Mouse (Mus musculus) layer of hippocampus, adult 9-11 months (tissue): ENCODE measurements around the gene Snx20.

Source experiments
- DNase-seq: peaks from one replicate; pipeline ENCODE4 v3.0.0; 2022

Snx20 gene

DNA sequence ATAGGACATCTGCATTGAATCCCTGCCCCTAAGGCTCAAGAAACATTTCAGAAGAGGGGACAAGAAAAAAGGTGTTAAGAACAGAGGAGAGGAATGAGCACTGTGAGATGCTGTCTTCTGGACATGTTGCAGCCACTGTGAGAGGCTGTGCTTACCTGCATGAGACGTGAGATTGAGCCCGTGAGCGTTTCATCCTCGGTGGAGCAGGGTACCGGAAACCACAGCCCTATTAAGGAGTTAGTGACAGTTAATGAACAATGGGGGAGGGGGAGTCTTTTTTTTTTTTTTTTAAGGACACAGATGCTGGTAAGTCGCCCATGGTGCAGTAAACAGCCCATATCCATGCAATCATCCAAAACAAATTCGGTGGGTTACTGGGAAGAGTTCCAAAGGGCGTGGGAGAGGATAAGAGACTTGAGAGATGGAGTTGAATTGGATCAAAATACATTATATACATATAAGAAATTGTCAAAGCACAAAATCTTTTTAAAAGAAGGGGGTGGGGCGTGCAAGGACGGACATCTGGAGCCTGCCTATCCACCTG is 32.4 kb downstream of the Snx20 start:
- DNase-seq = no peak

DNA sequence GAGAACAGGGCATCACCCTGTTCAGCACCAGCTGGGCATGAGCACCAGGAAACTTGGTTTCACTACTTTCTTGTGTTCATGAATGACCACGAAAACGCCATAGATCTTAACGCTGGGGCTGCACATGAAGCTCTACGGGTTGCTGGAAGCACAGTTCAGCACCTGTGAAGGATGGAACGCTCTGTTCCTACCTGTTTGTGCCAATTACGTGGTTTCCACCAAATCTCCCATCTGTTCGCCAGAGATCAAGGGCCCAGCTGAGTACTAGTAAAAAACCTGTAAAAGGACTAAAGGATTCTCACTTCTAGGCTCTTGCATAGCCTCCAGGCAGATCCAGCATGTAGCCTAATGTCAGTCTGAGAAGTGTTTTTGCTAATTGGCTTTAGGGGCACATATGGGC is 36.4 kb downstream of the Snx20 start:
- no peak for DNase-seq

DNA sequence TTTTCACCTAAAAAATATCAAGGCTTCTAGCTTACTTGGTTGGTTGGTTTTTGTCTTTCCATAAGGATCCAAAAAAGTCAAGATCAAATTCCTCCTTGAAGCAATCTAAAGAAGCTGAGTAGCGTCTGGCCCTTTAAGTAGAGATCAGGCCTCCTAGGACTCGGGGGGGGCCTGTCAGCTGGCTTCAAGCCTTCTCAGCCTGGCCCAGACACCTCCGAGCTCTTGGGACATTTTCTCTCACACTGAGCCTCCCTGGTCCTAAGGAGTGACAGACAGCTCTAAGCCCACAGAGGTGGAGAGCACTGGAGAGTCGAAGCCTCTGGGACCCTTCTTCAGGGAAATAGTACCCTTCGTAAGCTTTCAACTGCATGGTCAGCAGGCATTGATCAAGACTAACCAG is 37.4 kb downstream of the Snx20 start:
- DNase-seq = no peak

DNA sequence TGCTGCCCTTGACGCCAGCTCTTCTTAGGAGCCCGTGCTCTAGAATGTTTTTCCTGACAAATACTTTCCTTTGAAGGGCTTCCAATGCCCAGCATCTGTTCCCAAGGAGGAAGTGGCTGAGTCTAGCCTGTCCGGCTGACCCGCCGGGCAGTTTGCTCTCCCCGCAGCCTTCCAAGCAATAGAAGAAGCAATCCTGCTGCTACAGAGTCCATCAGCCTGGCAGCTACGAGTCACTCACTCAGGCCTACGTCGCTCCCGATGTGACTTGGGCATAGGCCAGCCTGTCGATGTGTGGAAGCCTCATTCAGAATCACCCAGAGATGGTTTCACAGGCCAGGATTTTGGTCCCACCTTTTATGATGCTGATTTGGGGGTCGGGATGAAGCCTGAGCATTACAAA is 39.9 kb downstream of the Snx20 start:
- DNase-seq = no peak

DNA sequence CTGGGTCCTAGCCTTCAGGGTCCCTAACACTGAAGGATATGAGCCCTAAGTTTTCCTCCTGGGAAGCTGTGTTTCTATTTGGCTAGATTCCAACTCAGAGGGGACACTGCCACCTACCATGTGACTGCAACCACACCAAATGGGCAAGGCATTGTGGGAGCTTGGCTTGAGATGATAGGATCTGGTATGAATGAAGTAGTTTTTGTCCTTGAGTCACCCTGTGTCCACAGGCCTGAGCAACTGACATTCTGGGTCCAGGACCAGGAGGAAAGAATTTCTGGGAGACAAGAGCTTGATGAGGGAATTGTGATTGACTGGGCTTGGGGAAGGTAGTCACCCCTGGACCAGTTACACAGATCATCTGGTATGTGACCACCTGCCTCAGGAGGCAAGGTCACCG is 42.0 kb downstream of the Snx20 start:
- DNase-seq = no peak

DNA sequence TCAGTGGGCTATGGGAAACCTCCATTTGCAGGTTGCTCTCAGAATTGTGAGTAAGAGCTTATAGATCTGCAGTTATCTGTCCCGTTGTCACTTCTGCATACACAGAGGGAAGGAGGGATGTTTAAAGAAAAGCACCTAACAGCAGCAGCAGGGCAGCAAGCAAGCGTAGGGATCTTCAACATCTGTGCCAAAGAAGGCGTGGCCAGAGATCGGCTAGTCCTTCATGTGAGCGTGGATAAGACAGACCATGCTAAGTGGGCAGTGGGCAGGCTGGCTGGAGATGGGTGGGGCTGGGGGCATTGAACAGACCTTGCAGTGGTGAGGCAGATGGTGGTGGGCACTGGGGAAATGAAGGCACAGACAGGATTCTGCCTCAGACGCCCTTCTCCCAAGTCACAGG is 45.7 kb downstream of the Snx20 start:
- DNase-seq = no peak

DNA sequence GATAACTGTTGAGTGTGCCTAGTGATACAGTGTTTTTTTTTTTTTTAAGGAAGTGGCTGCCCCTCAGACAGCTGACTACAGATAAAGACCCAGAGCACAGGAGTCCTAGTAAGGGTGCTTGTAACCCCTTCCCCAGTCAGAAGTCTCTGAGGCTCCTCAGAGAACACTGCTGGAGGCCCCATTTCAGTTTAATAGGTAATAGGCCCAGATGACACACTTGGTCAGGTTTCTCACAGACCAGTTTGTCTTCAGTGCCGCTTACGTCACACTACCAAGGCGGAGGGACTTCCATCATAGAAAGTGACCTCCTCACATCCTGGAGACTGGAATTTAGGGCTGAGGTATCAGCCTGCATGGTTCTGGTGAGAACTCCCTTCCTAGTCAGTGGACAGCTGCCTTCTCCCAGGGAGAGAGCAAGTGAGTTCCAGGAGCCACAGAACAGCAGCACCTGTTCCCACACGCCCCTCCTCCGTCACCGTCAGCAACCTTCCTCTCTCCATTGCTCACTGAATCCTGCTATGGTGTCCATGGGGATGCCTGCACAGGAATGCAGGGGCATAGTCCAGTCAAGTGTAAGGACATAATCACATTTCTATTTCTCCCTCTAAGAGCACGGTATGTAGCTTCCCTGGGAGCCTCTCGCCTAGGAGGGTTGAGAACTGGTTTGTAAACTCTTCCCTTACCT is 47.6 kb downstream of the Snx20 start:
- DNase-seq = no peak

DNA sequence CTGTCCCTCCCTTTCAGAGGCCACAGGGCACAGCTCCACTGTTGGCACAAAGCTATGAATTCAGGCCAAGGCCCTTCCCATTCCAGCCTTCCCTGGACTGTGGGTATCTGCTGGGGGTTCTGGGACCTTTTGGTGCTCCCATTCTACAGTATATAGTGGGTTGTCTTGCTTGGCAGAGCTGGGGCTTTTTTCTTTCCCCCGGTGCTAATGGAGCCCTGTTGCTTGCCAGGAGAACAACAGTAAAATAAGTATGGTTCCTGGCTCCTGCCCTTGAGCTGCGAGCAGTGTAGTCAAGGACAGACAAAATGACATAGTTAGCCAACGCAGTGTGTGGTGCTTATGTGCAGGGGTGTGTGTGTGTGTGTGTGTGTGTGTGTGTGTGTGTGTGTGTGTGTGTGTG is 52.1 kb downstream of the Snx20 start:
- DNase-seq = no peak

DNA sequence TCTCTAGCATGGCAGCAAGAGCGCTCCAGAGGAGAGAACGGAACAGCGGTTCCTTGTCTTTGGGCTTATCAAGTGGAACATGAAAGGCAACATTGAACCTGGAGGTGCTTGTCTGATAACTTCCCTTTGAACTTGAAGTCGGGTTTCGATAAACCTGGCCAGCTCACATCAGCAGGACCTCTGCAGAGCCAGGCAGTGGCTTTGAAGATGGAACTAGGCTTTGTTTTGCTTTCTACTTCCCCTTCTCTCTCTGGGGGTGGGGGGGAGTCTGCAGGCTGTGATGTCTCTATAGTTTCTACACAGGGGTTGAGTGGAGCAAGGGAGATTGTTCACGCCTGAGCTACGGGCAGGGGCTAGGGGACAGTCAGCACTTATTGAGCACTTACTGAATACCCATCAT is 55.1 kb downstream of the Snx20 start:
- no peak for DNase-seq

DNA sequence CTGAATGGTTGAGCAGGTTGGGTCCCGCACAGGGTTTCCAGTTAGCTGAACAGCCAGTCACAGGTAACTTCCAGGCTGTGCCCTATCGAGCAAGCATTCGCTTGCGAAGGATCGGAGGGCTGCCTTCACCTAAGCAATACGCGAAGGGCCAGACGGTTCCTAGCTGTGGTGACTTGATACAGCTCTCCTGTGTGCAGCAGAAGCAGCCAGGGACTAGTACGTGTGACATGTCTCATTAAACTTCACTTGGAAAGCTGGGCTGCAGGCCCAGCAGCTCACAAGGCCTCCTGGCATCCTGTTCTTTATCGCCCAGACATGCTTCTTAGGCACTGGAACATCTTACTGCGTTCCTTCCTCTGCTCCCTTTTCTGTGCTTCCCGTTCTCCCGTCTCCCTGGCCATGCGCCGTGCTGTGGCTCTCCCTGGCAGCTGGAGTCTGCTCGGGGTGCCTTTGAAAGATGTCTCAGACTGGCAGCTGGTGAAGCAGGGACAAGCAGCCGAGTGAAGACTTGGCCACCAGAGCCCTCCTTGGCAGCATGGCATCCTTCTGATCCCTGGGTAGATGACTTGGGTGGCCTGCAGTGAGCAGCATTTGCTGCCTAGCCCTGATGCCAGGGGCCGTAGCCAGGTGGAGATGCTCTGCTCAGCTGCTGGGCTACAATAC is 56.1 kb downstream of the Snx20 start:
- DNase-seq = no peak

DNA sequence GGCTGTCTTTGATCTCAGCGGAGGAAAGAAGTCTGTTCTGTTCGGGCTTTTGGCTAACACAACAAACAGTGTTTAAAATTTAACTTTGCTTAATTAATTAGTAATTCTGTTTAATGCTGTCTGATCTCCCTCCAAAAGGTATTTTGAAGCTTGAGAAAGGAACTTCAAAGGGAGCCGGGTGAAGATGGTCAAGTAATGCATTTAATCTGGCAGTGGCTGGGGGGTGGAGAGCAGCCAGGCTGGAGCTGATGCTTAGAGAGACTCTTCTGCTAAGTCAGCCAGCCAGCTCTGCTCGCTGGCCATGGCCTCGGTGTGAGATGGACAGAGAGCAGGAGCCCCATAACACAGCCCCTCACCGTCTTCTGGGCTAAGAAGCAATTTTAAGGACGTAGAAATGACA is 56.7 kb downstream of the Snx20 start:
- DNase-seq = no peak

DNA sequence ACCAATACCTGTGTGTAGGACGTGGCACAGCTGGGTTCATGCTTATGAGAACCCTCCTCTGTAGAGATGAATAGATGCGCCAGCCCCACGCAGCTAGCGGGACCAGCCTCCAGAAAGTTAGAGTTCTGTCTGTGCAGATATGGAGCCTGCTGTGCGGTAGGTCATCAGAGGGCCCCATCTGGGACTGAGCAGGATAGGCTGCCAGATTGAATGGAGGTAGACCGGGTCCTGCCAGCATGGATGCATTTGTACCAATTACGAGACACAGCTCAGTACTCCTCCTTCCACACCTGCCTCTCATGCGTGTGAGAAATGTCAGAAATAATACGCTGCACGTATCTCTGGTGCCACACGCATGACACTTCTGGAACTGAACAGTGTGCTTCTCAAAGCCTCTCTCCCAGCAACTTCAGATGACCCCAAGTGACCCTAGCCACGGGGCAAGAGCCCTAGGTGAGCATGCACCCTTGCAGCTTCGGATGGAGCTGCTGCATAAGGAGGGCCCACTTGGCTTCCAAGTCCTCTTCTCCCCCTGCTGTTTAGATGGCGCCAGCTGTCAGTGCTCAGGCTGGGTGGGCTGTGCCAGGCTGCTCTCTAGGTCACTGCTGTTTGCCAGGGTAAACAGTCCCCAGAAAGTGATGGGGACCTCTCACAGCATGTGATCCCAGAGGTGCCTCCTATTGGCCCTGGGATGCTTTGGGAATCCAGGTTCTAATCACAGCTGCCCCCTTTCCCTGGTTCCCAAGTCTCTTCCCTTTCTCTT is 57.3 kb downstream of the Snx20 start:
- no peak for DNase-seq

DNA sequence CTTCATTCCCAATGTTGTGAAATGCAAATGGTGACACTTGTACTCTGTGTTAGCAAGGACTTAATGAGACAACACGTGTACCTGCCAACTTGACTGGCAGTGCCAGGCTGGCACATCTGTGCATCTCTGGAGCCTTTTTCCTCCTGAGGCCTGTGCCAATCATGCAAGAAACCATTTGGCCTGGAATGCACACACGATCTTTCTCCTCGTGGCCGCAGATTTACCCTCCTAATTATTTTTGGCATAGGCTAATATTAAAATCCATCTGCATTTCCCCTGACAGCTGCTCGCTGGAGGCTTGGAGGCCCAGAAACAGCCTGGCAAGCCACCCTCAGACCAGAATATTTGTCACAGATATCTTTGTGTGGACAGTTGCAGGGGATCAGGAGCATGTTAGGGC is 58.3 kb downstream of the Snx20 start:
- DNase-seq = no peak
